Mouse (Mus musculus): ENCODE measurements around the gene Cenpl.
"Not testable (repeated sequence)": the region's sequence is repeated elsewhere in the genome, so short reads cannot be mapped to it uniquely, and the experiment has no call there.

Cenpl gene

GRCm38 (mm10) chr1:161070352-161071271 lies at the start of gene Cenpl, which contains the start of gene Dars2:
TSS of gene Cenpl (plus strand) at chr1:161070713.
TSS of gene Dars2 (minus strand) at chr1:161070658.
- DNase-seq (ENCODE audit: extremely low read depth, low read depth): peak; percentile 95

GRCm38 (mm10) chr1:161025410-161026210 lies 44.9 kb upstream of the Cenpl start:
- no peak for DNase-seq (ENCODE audit: extremely low read depth, low read depth)

- peak; percentile 43 for DNase-seq (ENCODE audit: extremely low read depth, low read depth)
Observed at GRCm38 (mm10) chr1:161027196-161027595, 43.3 kb upstream of the Cenpl start.

GRCm38 (mm10) chr1:161028427-161028826 lies 42.1 kb upstream of the Cenpl start:
- not testable (repeated sequence) for DNase-seq (ENCODE audit: extremely low read depth, low read depth)

GRCm38 (mm10) chr1:161030058-161030457 lies 40.5 kb upstream of the Cenpl start:
- no peak for DNase-seq (ENCODE audit: extremely low read depth, low read depth)

- DNase-seq (ENCODE audit: extremely low read depth, low read depth): peak; percentile 26
Observed at GRCm38 (mm10) chr1:161031881-161032280, 38.6 kb upstream of the Cenpl start.

GRCm38 (mm10) chr1:161032345-161032744 lies 38.2 kb upstream of the Cenpl start:
- DNase-seq (ENCODE audit: extremely low read depth, low read depth): peak; percentile 80

GRCm38 (mm10) chr1:161033856-161034434 lies 36.6 kb upstream of the Cenpl start:
- DNase-seq (ENCODE audit: extremely low read depth, low read depth): peak; percentile 70

GRCm38 (mm10) chr1:161034435-161035280 lies 35.9 kb upstream of the Cenpl start, which contains the start of gene Zbtb37:
TSS of gene Zbtb37 (minus strand) at chr1:161034849.
- DNase-seq (ENCODE audit: extremely low read depth, low read depth): peak; percentile 94

- DNase-seq (ENCODE audit: extremely low read depth, low read depth): peak; percentile 46
Observed at GRCm38 (mm10) chr1:161035281-161035785, 35.2 kb upstream of the Cenpl start.

GRCm38 (mm10) chr1:161035786-161036404 lies 34.6 kb upstream of the Cenpl start:
- DNase-seq (ENCODE audit: extremely low read depth, low read depth): no peak

- peak; percentile 39 for DNase-seq (ENCODE audit: extremely low read depth, low read depth)
Observed at GRCm38 (mm10) chr1:161036411-161036841, 34.1 kb upstream of the Cenpl start.

GRCm38 (mm10) chr1:161037026-161037425 lies 33.5 kb upstream of the Cenpl start:
- peak; percentile 32 for DNase-seq (ENCODE audit: extremely low read depth, low read depth)

GRCm38 (mm10) chr1:161037599-161037998 lies 32.9 kb upstream of the Cenpl start:
- peak; percentile 32 for DNase-seq (ENCODE audit: extremely low read depth, low read depth)

- no peak for DNase-seq (ENCODE audit: extremely low read depth, low read depth)
Observed at GRCm38 (mm10) chr1:161038004-161038403, 32.5 kb upstream of the Cenpl start.

- peak; percentile 68 for DNase-seq (ENCODE audit: extremely low read depth, low read depth)
Observed at GRCm38 (mm10) chr1:161038968-161039721, 31.4 kb upstream of the Cenpl start.

GRCm38 (mm10) chr1:161039741-161040425 lies 30.6 kb upstream of the Cenpl start:
- peak; percentile 89 for DNase-seq (ENCODE audit: extremely low read depth, low read depth)

- DNase-seq (ENCODE audit: extremely low read depth, low read depth): no peak
Observed at GRCm38 (mm10) chr1:161040426-161040770, 30.1 kb upstream of the Cenpl start.

- peak; percentile 68 for DNase-seq (ENCODE audit: extremely low read depth, low read depth)
Observed at GRCm38 (mm10) chr1:161040855-161041254, 29.7 kb upstream of the Cenpl start.

All from MEL-GATA-1-ER (cell line).